In genomic region chr13:111954520-111954884, GRCm38 (mm10) we compare ENCODE assay signal across 8 mouse cellular contexts.
A peak's percentile ranks its signal among the peaks of the same experiment; 100 is the strongest.
DNase-seq lines count a peak whose midpoint lies in the region; ATAC-seq and TF ChIP-seq lines count a peak whose summit lies in the region.

No protein-coding gene starts in this region.

- no peaks in the 10 kb centered on the region for H3K27me3 ChIP-seq in hindbrain, embryonic 10.5 days (ENCODE audit: insufficient read depth, poor library complexity, severe bottlenecking)
- no peaks in the 10 kb centered on the region for H3K27me3 ChIP-seq in hindbrain, embryonic 12.5 days
- no peaks in the 10 kb centered on the region for H3K27me3 ChIP-seq in midbrain, embryonic 16.5 days (ENCODE audit: control insufficient read depth, insufficient read depth, low read depth, low read length)
- no peaks in the 10 kb centered on the region for H3K27me3 ChIP-seq in cerebellum, adult 2 months (ENCODE audit: control insufficient read depth, insufficient read depth, low read length)

- H3K4me2 ChIP-seq in hindbrain, embryonic 12.5 days (replicated peaks) = no peak overlapping the region
- H3K4me2 ChIP-seq in midbrain, embryonic 16.5 days (ENCODE audit: low read length) = no peak overlapping the region

- H3K4me1 ChIP-seq in hindbrain, embryonic 10.5 days (replicated peaks) = peaks cover 9% of the 10 kb centered on the region
- H3K4me1 ChIP-seq in hindbrain, embryonic 12.5 days = peaks cover 4% of the 10 kb centered on the region; the same call in 1 of the 2 replicates
- H3K4me1 ChIP-seq in midbrain, embryonic 16.5 days (ENCODE audit: control insufficient read depth, insufficient read depth, low read length) = no peaks in the 10 kb centered on the region
- H3K4me1 ChIP-seq in cerebellum, adult 2 months (ENCODE audit: control insufficient read depth, insufficient read depth, low read length) = 0 out of 2 replicates have a peak, but pooled peaks cover 3% of the 10 kb centered on the region

- 0 out of 2 replicates have a peak overlapping the region, but pooled peaks have one; percentile 29 for H3K27ac ChIP-seq in hindbrain, embryonic 10.5 days
- H3K27ac ChIP-seq in hindbrain, embryonic 12.5 days = no peak overlapping the region
- no peak overlapping the region for H3K27ac ChIP-seq in midbrain, embryonic 16.5 days (ENCODE audit: low read length)
- H3K27ac ChIP-seq in cerebellum, adult 2 months (ENCODE audit: insufficient read depth, low read length) = no peak overlapping the region

- no peak for TF ChIP-seq CTCF in cerebellum, adult 2 months (IDR thresholded peaks at IDR 0.05; ENCODE audit: borderline replicate concordance, insufficient read depth, low read depth, low read length)

- ATAC-seq in hindbrain, embryonic 12.5 days (ENCODE audit: low FRiP score) = no peak
- no peak for ATAC-seq in midbrain, embryonic 16.5 days

- no peaks in the 10 kb centered on the region for H3K9me3 ChIP-seq in hindbrain, embryonic 10.5 days
- H3K9me3 ChIP-seq in hindbrain, embryonic 12.5 days (replicated peaks) = no peaks in the 10 kb centered on the region
- no peaks in the 10 kb centered on the region for H3K9me3 ChIP-seq in midbrain, embryonic 16.5 days (replicated peaks; ENCODE audit: control insufficient read depth, low read length, poor library complexity, severe bottlenecking)

- H3K9ac ChIP-seq in hindbrain, embryonic 12.5 days = no peak overlapping the region
- H3K9ac ChIP-seq in midbrain, embryonic 16.5 days (ENCODE audit: low read depth, low read length) = no peak overlapping the region

- WGBS in hindbrain, embryonic 10.5 days = 33% methylated on average over 6 of the region's 6 CpGs
- WGBS in hindbrain, embryonic 12.5 days = 34% methylated on average over 6 of the region's 6 CpGs
- 25% methylated on average over 6 of the region's 6 CpGs for WGBS in midbrain, embryonic 16.5 days
- WGBS in cerebellum, adult 2 months = 30% methylated on average over 6 of the region's 6 CpGs

- no peak for DNase-seq in hindbrain, embryonic 10.5 days (ENCODE audit: low spot score)
- peak; percentile 16 for DNase-seq in gastrocnemius, postnatal 10 days
- peak; percentile 50 for DNase-seq in kidney, adult 11 months
- DNase-seq in lung, postnatal 14 days = peak; percentile 23
- no peak for DNase-seq in c-Kit-positive CD71-positive TER-119-positive erythroid progenitor cells, embryonic 14.5 days (ENCODE audit: low spot score)
- no peak for DNase-seq in cerebellum, adult 2 months

- TF ChIP-seq POLR2A in cerebellum, adult 2 months (IDR thresholded peaks at IDR 0.05; ENCODE audit: borderline replicate concordance, insufficient read depth, low read length) = no peak

- no peaks in the 10 kb centered on the region for H3K36me3 ChIP-seq in hindbrain, embryonic 10.5 days
- no peaks in the 10 kb centered on the region for H3K36me3 ChIP-seq in hindbrain, embryonic 12.5 days
- no peaks in the 10 kb centered on the region for H3K36me3 ChIP-seq in midbrain, embryonic 16.5 days (ENCODE audit: control insufficient read depth, insufficient read depth, low read length)

- no peak overlapping the region for H3K4me3 ChIP-seq in hindbrain, embryonic 10.5 days
- H3K4me3 ChIP-seq in hindbrain, embryonic 12.5 days = no peak overlapping the region
- no peak overlapping the region for H3K4me3 ChIP-seq in midbrain, embryonic 16.5 days (ENCODE audit: low read depth, low read length)
- H3K4me3 ChIP-seq in cerebellum, adult 2 months (replicated peaks; ENCODE audit: insufficient read depth, low read depth, low read length) = no peak overlapping the region

Comparison
In these comparisons a context has a peak if more than half of its experiments do, and no peak if none do; other contexts are left out.
1. DNase-seq: peak in gastrocnemius, postnatal 10 days (single experiment), kidney, adult 11 months (single experiment) and lung, postnatal 14 days (single experiment); none in hindbrain, embryonic 10.5 days (single experiment), c-Kit-positive CD71-positive TER-119-positive erythroid progenitor cells, embryonic 14.5 days (single experiment) and cerebellum, adult 2 months (0 of 2).